Mouse (Mus musculus): ENCODE measurements around the gene Grpel1. TPM values are rescaled to one million over a fixed set of nuclear protein-coding genes. Genes with fewer than 3 reads are reported as not detected.

The Grpel1 gene
- polyA plus RNA-seq, 1 experiment from 2014 or later: 62.1 TPM

DNA sequence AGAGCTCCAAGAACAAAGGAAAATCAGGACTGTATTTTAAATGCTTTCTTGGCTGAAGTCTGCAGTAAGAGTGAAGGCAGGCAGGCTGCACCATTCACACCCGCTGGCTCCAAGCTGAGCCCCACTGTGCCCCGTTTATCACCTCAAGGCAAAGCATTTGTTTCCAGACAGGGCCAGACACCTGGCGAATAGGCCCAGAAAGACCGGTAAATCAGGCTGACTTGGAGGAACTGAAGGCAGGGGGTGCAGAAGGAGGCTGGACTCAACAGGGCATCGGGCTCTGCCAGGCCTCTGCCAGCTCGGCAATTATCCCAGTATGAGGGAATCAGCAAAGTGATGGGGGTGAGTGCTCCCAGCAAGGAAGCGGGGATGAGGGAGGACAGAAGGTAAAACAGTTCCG, 19.8 kb upstream of the Grpel1 start:
- Histone ChIP-seq H3K27me3 (ENCODE audit: insufficient read depth, low read length) (peaks cover 3% of the 10 kb centered on the region; the same call in 1 of the 2 replicates), H3K9me3 (ENCODE audit: low read length) (no peaks in the 10 kb centered on the region), H3K4me3 (ENCODE audit: low read depth, low read length) (no peak overlapping the region), H3K36me3 (replicated peaks; ENCODE audit: insufficient read depth, low read length) (no peaks in the 10 kb centered on the region), H3K4me2 (ENCODE audit: low read depth, low read length) (no peak overlapping the region), H3K9ac (replicated peaks) (no peak overlapping the region), H3K4me1 (ENCODE audit: insufficient read depth) (no peaks in the 10 kb centered on the region), H3K27ac (ENCODE audit: low read depth) (no peak overlapping the region)
- 31% methylated on average over 8 of the region's 8 CpGs for WGBS (ENCODE audit: insufficient replicate concordance)
- no peak for TF ChIP-seq EP300 (IDR thresholded peaks at IDR 0.05; ENCODE audit: low read depth)
- no peak for TF ChIP-seq CTCF (IDR thresholded peaks at IDR 0.05; ENCODE audit: low read depth)
- no peak for ATAC-seq
- no peak for DNase-seq

DNA sequence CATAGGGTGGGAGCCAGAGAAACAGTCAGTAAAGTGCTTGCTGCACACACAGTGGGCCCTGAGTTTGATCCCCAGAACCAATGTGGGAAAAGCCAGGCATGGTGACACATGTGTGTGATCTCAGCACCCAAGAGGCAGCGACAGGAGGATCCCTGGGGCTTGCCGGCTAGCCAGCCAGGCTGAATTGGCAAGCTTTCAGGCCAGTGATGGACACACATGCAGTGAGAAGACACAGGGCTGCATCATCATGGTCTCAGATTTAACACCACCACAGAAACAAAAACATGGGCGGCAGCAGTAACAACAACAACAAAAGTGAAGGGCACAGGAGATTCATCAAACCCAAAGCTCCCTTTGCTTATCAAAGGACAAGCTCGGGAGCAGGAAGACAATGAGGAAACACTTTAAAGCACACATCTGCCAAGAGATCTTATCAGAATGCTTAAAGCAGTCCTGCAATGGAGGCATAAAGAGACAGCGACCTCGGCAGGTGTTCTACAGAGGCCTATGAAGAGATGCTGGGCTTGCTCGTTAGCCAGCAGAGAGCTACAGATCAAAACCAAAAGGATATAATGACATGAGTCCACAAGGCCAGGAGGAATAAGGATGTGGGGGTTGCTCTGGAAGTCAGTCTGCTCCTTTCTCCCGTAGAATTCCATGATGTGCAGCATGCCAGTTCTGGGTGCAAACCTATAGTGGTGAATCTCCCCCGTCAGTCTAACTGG, 18.5 kb upstream of the Grpel1 start:
- peaks cover 3% of the 10 kb centered on the region; the same call in 1 of the 2 replicates for H3K27me3 ChIP-seq (ENCODE audit: insufficient read depth, low read length)
- no peak for TF ChIP-seq CTCF (IDR thresholded peaks at IDR 0.05; ENCODE audit: low read depth)
- TF ChIP-seq EP300 (IDR thresholded peaks at IDR 0.05; ENCODE audit: low read depth): no peak
- H3K4me1 ChIP-seq (ENCODE audit: insufficient read depth): no peaks in the 10 kb centered on the region; the same call in 1 of the 2 replicates
- no peak overlapping the region for H3K27ac ChIP-seq (ENCODE audit: low read depth)
- no peak overlapping the region for H3K9ac ChIP-seq (replicated peaks)
- no peak for ATAC-seq
- no peaks in the 10 kb centered on the region for H3K9me3 ChIP-seq (ENCODE audit: low read length)
- no peak for DNase-seq
- no peak overlapping the region for H3K4me3 ChIP-seq (ENCODE audit: low read depth, low read length)
- no peak overlapping the region for H3K4me2 ChIP-seq (ENCODE audit: low read depth, low read length)
- H3K36me3 ChIP-seq (replicated peaks; ENCODE audit: insufficient read depth, low read length): no peaks in the 10 kb centered on the region
- 35% methylated on average over 9 of the region's 9 CpGs for WGBS (ENCODE audit: insufficient replicate concordance)

DNA sequence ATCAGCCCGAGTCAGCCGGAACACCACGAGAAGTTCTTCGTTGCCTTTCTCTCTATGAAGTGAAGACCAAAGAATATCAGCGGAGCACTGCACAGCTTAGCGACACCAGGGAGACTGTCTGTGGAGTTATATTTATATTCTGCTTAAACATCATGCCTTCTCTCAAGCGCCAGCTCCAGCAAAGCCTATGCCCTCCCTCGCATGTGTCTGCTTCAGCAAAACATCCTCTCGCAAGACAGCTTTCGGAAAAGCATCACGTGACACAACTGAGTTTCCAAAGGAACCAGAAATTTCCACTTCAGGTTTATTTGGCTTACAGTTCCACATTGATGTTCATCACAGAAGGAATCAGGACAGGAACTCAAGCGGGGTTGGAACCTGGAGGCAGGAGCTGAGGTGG, 16.9 kb upstream of the Grpel1 start:
- DNase-seq: no peak
- no peak for ATAC-seq
- Histone ChIP-seq H3K4me1 (ENCODE audit: insufficient read depth) (no peaks in the 10 kb centered on the region; the same call in 1 of the 2 replicates), H3K27ac (ENCODE audit: low read depth) (no peak overlapping the region), H3K27me3 (ENCODE audit: insufficient read depth, low read length) (peaks cover 3% of the 10 kb centered on the region; the same call in 1 of the 2 replicates), H3K4me2 (ENCODE audit: low read depth, low read length) (no peak overlapping the region), H3K36me3 (replicated peaks; ENCODE audit: insufficient read depth, low read length) (no peaks in the 10 kb centered on the region), H3K4me3 (ENCODE audit: low read depth, low read length) (no peak overlapping the region), H3K9ac (replicated peaks) (no peak overlapping the region), H3K9me3 (ENCODE audit: low read length) (no peaks in the 10 kb centered on the region)
- no peak for TF ChIP-seq EP300 (IDR thresholded peaks at IDR 0.05; ENCODE audit: low read depth)
- TF ChIP-seq CTCF (IDR thresholded peaks at IDR 0.05; ENCODE audit: low read depth): no peak
- WGBS (ENCODE audit: insufficient replicate concordance): 85% methylated on average over 12 of the region's 12 CpGs

DNA sequence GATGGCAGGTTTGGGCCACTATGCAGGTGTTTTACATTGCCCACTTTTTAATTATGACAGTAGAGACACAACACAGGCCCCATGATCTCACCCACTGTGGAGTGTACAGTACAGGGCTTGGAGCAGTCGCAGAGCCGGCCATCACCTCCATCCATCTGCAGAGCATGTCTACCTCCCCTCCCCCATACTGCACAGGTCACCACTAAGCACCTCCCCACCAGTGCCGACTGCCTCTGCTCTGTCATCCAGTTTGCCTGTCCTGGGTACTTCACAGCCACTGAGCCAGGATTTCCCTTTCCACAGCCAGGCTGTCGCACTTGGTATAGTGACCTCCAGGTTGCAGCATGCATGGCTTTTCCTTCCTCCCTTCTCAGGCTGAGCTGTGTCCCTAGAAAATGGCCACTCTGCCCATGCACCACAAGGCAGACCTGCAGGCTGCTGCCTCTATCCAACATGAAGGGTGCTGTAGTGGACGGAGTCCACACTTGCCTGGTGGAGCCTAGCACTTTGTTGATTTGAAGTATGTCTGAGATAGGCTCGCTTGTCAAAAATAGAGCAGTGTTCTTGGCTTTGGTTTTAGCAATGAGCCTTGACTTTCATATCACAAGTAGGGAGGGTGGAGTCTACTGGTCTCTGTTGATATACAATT, 15.0 kb upstream of the Grpel1 start:
- Histone ChIP-seq H3K36me3 (replicated peaks; ENCODE audit: insufficient read depth, low read length) (no peaks in the 10 kb centered on the region), H3K4me2 (ENCODE audit: low read depth, low read length) (no peak overlapping the region), H3K4me3 (ENCODE audit: low read depth, low read length) (no peak overlapping the region), H3K4me1 (ENCODE audit: insufficient read depth) (no peaks in the 10 kb centered on the region; the same call in 1 of the 2 replicates), H3K9ac (replicated peaks) (no peak overlapping the region), H3K9me3 (ENCODE audit: low read length) (no peaks in the 10 kb centered on the region), H3K27me3 (ENCODE audit: insufficient read depth, low read length) (peaks cover 3% of the 10 kb centered on the region; the same call in 1 of the 2 replicates), H3K27ac (ENCODE audit: low read depth) (no peak overlapping the region)
- WGBS (ENCODE audit: insufficient replicate concordance): 63% methylated on average over 6 of the region's 6 CpGs
- ATAC-seq (no peak), DNase-seq (no peak)
- TF ChIP-seq CTCF (IDR thresholded peaks at IDR 0.05; ENCODE audit: low read depth) (no peak), EP300 (IDR thresholded peaks at IDR 0.05; ENCODE audit: low read depth) (no peak)

DNA sequence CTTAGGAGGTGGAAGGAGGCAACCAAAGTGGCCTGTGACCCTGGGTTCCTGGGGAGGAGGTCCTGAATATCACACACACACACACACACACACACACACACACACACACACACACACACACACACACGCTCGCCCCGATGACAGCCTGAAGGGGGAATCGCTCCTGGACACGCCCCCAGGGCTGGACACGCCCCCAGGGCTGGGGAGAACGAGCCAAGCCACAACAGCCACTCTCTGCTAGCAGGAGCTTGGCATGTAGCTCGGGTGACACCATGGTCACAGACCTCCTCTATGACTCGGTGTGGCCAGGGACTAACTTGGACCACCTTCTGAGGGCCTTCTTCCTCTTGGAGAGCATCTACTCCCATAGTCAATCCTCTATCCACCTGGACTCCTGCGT, 13.7 kb upstream of the Grpel1 start:
- Histone ChIP-seq H3K27me3 (ENCODE audit: insufficient read depth, low read length) (no peaks in the 10 kb centered on the region), H3K36me3 (replicated peaks; ENCODE audit: insufficient read depth, low read length) (no peaks in the 10 kb centered on the region), H3K9ac (replicated peaks) (no peak overlapping the region), H3K27ac (ENCODE audit: low read depth) (no peak overlapping the region), H3K4me2 (ENCODE audit: low read depth, low read length) (no peak overlapping the region), H3K4me1 (ENCODE audit: insufficient read depth) (no peaks in the 10 kb centered on the region; the same call in 1 of the 2 replicates), H3K4me3 (ENCODE audit: low read depth, low read length) (no peak overlapping the region), H3K9me3 (ENCODE audit: low read length) (no peaks in the 10 kb centered on the region)
- 18% methylated on average over 8 of the region's 10 CpGs for WGBS (ENCODE audit: insufficient replicate concordance)
- TF ChIP-seq CTCF (IDR thresholded peaks at IDR 0.05; ENCODE audit: low read depth) (no peak), EP300 (IDR thresholded peaks at IDR 0.05; ENCODE audit: low read depth) (no peak)
- DNase-seq (peak; percentile 55), ATAC-seq (no peak)

- Histone ChIP-seq H3K9ac (replicated peaks) (no peak overlapping the region), H3K36me3 (replicated peaks; ENCODE audit: insufficient read depth, low read length) (no peaks in the 10 kb centered on the region), H3K4me2 (ENCODE audit: low read depth, low read length) (no peak overlapping the region), H3K4me3 (ENCODE audit: low read depth, low read length) (no peak overlapping the region), H3K27ac (ENCODE audit: low read depth) (no peak overlapping the region), H3K27me3 (ENCODE audit: insufficient read depth, low read length) (no peaks in the 10 kb centered on the region), H3K9me3 (ENCODE audit: low read length) (no peaks in the 10 kb centered on the region), H3K4me1 (ENCODE audit: insufficient read depth) (no peaks in the 10 kb centered on the region; the same call in 1 of the 2 replicates)
- ATAC-seq (no peak), DNase-seq (no peak)
- 57% methylated on average over 10 of the region's 10 CpGs for WGBS (ENCODE audit: insufficient replicate concordance)
- TF ChIP-seq EP300 (IDR thresholded peaks at IDR 0.05; ENCODE audit: low read depth): no peak
- no peak for TF ChIP-seq CTCF (IDR thresholded peaks at IDR 0.05; ENCODE audit: low read depth)
Measured at GRCm38 (mm10) chr5:36451872-36452389, 12.9 kb upstream of the Grpel1 start.

All from liver, postnatal 0 days (tissue).